Mouse (Mus musculus): ENCODE results near the gene BC005624. TPM values are rescaled to one million over a fixed set of nuclear protein-coding genes. Genes with fewer than 3 reads are reported as not detected.

BC005624 gene
- 11.3 and 20.1 TPM in 2 replicates for polyA plus RNA-seq (2012; rRNA removed)

DNA sequence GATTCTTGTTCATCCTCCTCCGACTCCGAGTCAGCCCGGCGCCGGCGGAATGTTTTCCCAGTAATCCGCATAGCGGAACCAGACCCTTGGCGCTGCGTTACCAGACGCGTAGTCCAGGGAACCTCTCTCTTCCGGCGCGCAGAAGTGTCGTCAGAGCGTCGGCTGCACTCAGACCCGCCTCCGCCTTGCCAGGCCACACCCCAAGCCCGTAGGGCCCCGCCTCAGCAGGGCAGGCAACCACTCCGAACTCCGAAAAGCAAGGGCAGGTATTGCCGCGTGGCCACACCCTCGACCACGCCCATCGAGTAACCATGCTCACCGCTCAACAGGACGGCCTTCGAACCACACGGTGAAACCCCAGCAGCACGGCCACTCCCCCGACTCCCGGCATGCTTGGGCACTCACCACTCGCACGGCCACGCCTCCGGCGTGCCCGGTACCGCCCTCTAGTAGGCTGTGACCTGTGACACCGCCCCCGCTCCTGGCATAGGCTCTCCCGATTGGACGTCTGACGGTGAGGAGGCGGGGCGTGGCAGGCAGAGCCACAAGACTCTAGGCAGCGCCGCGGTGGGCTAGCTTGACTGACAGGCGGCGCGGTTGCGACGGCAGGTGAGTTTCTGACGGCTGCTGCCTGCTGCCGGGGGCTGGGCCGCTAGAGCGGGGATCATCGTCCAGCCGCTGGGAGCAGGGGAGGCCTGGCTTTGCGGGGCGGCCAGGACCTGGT lies at the start of gene BC005624, which contains the start of gene Usp20:
TSS of gene BC005624 (minus strand) at position 412 of the 724 bp plus-strand sequence.
TSS of gene Usp20 (plus strand) at position 490 of the 724 bp plus-strand sequence.

DNA sequence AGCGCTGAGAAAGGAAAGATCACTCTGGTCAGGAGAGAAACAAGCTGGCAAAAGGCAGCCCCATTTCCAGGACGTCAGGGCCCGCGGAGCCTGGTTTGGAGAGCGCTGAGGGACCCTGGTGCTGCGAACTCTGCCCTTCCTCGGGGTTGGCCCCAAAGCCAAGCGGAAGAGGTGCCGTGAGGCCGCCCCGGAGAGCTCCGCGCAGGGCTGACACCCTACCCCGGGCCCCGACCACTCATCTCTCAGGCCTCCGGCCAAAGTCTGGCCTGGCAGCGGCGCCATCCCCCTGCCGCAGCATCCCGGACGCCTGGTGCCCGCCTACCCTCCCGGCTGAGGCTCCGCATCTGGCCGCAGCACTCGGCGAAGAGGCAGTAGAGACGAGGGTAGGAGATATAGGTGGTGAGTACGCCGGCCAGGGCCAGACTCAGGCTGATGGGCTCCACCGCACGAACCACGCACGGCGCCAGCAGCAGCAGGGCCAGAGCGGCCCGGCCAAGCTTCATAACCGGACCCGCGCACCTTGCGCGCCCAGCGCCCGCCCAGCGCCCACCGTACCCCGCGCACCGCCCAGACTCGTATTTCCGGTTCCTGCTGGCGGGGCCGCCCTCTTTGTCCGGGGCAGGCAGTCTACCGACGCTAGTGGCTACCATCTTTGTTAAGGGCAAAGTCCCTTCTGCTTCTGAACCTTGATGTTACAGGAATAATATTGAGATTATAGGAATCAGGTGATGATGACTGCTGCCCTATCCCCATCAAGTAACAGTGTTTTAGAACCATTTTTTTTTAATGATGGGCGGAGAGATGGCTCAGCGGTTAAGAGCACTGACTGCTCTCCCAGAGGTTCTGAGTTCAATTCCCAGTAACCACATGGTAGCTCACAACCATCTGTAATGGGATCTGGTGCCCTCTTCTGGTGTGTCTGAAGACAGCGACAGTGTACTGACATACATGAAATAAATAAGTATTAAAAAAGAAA lies 14.4 kb downstream of the BC005624 start, which contains the start of gene Tor1a:
TSS of gene Tor1a (minus strand) at position 582 of the 976 bp plus-strand sequence.

DNA sequence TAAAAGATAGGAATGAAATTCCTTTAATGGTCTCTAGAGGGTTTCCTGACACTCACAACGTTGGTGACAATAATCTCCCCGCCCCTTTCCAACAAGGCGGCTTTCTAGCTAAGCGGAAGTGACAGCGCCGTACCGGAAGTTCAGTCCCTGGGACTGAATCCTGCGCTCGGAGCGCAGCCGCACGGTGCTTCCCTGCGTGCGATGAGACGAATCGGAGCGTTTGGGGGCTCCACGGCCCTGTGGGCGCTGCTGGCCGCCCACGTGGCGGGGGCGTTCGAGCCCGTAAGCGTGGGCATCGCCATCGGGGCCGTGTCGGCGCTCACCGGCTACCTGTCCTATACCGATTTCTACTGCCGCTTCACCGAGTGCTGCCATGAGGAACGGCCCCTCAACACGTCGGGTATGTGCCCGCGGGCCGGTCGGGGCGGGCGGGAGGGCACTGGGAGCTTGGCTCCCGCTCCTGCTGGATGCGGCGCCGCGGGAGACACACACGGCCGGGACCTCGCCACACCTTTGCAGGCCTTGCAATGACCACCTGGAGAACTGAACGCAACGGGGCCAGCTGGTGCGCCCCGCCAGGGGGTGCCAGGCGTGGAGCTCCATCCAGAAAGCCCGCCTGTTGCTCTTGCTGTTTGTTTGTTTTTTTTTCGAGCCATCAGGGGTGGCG lies 29.0 kb downstream of the BC005624 start, which contains the start of gene Tor1b:
TSS of gene Tor1b (plus strand) at position 136 of the 667 bp plus-strand sequence.

DNA sequence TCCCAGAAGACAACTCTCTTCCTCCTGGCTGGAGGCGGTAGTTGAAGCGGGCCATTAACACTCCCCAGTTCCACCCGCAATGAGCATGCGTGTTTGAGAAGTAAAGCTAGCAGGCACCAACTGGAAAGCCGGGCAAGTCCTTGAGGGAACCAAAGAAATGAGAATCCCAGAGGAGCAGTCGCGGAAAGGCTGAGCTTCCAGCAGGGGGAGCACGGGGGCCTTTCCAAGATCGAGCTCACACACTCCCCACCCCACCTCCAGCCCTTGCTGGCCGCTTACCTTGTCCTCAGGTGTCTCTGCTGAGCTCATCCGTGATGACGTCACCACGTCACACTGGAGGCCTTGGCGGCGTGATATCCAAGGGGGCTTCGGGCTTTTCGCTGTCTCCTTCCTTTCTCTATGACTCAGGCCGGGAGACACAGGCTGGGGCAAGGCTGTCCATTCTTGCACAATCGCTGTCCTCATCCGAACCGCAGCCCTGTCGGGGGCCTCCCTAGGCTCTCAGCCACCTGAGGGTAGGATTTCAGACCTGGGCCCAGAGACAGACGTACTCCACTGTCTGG lies 52.4 kb downstream of the BC005624 start, which contains the start of gene Ptges:
TSS of gene Ptges (minus strand) at position 381 of the 563 bp plus-strand sequence.

Other genes starting within 250 kb of the BC005624 start
- 9.8 and 14.9 TPM in 2 replicates for gene 1700001O22Rik, start 178.5 kb downstream of the BC005624 start, polyA plus RNA-seq (2012; rRNA removed)
- 99.7 and 104 TPM in 2 replicates for gene Ntmt1, start 174.4 kb downstream of the BC005624 start, polyA plus RNA-seq (2012; rRNA removed)
- gene Asb6, start 151.9 kb downstream of the BC005624 start, polyA plus RNA-seq (2012; rRNA removed) = 73.3 and 81.6 TPM in 2 replicates
- 51.3 and 84.2 TPM in 2 replicates for gene Prrx2, start 147.2 kb downstream of the BC005624 start, polyA plus RNA-seq (2012; rRNA removed)
- gene Ptges, start 52.3 kb downstream of the BC005624 start, polyA plus RNA-seq (2012; rRNA removed) = 113 and 139 TPM in 2 replicates
- gene Tor1b, start 29.2 kb downstream of the BC005624 start, polyA plus RNA-seq (2012; rRNA removed) = 35.4 and 36.1 TPM in 2 replicates
- gene Tor1a, start 14.3 kb downstream of the BC005624 start, polyA plus RNA-seq (2012; rRNA removed) = 58.1 and 68.0 TPM in 2 replicates
- 24.8 and 25.8 TPM in 2 replicates for gene Usp20, start 78 bp upstream of the BC005624 start, polyA plus RNA-seq (2012; rRNA removed)
- 50.3 and 53.4 TPM in 2 replicates for gene Fnbp1, start 159.8 kb upstream of the BC005624 start, polyA plus RNA-seq (2012; rRNA removed)
- 26.5 and 27.3 TPM in 2 replicates for gene Gpr107, start 170.1 kb upstream of the BC005624 start, polyA plus RNA-seq (2012; rRNA removed)